Mouse (Mus musculus): ENCODE measurements around the gene Samhd1.

DNA sequence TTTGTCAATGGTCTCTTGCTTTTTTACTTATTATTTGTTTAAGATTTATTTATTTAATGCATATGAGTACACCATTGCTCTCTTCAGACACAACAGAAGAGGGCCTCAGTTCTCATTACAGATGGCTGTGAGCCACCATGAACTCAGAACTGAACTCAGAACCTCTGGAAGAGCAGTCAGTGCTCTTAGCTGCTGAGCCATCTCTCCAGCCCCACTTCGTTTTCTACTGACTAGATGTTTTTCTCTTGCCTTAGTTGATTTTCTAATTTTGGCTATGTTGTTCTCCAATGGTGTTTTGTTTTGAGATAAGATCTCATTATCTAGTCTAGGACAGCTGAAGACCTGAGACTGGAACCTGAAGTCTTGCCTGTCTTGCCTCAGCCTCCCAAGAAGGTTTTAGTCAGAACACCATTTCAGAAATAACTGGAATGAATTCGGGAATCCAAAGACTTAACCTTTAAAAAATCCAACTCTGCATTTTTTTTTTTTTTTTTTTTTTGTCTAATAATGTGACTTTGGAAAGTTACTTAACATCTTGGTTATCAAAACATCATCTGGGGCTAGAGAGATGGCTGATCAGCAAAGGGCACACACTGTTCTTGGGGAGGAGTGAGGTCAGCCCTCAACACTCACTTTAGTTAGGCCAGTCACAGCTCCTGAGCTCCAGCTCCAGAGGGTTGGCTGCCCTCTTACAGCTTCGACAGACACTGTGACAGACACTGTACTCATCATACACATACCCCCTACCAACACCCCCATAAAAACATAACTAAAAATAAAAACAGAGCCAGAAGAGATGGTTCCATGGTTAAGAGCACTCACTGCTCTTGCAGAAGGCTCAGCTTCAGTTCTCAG lies 2.2 kb downstream of the Samhd1 start:
- TF ChIP-seq CTCF (IDR thresholded peaks at IDR 0.05; ENCODE audit: low read depth, low read length), result no peak
- no peak for TF ChIP-seq POLR2A (IDR thresholded peaks at IDR 0.05; ENCODE audit: insufficient read depth, low read length)
- no peak for TF ChIP-seq EP300 (IDR thresholded peaks at IDR 0.05; ENCODE audit: insufficient read depth, low read depth, low read length)
